Mouse (Mus musculus) spleen, adult 2 months (tissue): ENCODE measurements at regions not wholly inside any gene's neighbourhood (a gene's known extent, or its start where the extent isn't known, plus 50 kb on each side); places are given as distances from the start of the nearest gene placed in this dataset.

ENCODE experiments used
- CTCF ChIP-seq: fragments of 200-500 bp; IDR thresholded peaks from 2 replicates; pipeline ENCODE4 v1.5.1; 2011; ENCODE audit warnings: mild to moderate bottlenecking, inconsistent platforms; ENCODE audit not compliant: insufficient read depth, insufficient read length, insufficient replicate concordance; ENCODE audit errors: extremely low read depth
- POLR2A ChIP-seq: fragments of 200-500 bp; IDR thresholded peaks from 2 replicates; pipeline ENCODE4 v1.6.1; 2011; ENCODE audit warnings: low read depth, low read length, inconsistent platforms

DNA sequence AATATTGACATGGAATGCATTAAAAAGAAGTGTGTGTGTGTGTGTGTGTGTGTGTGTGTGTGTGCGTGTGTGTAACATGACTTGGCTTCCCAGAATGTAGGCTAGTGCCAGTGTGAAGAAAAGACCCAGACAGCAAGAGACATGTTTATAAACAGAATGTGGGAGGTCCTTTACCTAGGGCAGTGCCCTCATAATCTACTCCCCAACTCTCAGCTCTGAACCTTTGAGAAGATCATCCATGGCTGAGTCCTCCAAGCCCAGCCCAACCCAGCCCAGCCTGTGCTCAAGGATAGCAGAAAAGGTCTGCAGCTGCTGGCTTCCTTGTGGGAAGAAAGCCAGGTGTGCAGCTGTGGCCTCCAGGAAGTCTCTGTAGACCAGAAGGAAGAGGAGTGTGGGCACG, 539.8 kb upstream of the Cdh5 start:
- TF ChIP-seq CTCF: no peak
- no peak for TF ChIP-seq POLR2A
